Mouse (Mus musculus) naive thymus-derived CD4-positive, alpha-beta T cell, adult 2 months (primary cell): Measurements from ENCODE around the gene Frem3.
A peak's percentile ranks its signal among the peaks of the same experiment; 100 is the strongest.

Experiments used
- DNase-seq: peaks from one replicate; pipeline ENCODE4 v3.0.0-alpha.2; 2011; ENCODE audit warnings: low read depth

Gene Frem3

GRCm38 (mm10) chr8:80710670-80711400 lies 100.0 kb downstream of the Frem3 start:
- no peak for DNase-seq

GRCm38 (mm10) chr8:80714461-80714860 lies 103.6 kb downstream of the Frem3 start:
- DNase-seq: no peak

GRCm38 (mm10) chr8:80732326-80732725 lies 121.4 kb downstream of the Frem3 start:
- no peak for DNase-seq

- no peak for DNase-seq
Measured at GRCm38 (mm10) chr8:80738046-80738387, 127.1 kb downstream of the Frem3 start.

- peak; percentile 52 for DNase-seq
Measured at GRCm38 (mm10) chr8:80738388-80739154, 127.7 kb downstream of the Frem3 start.

- DNase-seq: peak; percentile 96
Measured at GRCm38 (mm10) chr8:80739155-80739924, 128.5 kb downstream of the Frem3 start, which contains the start of gene Smarca5. Gene Smarca5 (minus strand): TSS chr8:80739497.

GRCm38 (mm10) chr8:80739932-80740331 lies 129.1 kb downstream of the Frem3 start:
- no peak for DNase-seq
